Mouse (Mus musculus) kidney, postnatal 25 days (tissue): Measurements from ENCODE around the gene Adrb1.
"Not testable (repeated sequence)": the region's sequence is repeated elsewhere in the genome, so short reads cannot be mapped to it uniquely, and the experiment has no call there.

Experiments
- DNase-seq, 2 experiments: peaks; one replicate each; pipeline ENCODE4 v3.0.0; 2021; ENCODE audit warnings: mixed read lengths in 2 of 2

The Adrb1 gene

GRCm38 (mm10) chr19:56749343-56749742 is 27.3 kb downstream of the Adrb1 start:
- DNase-seq = peak in 1 of 2 experiments; percentile 53

GRCm38 (mm10) chr19:56750709-56751108 is 28.7 kb downstream of the Adrb1 start:
- no peak for DNase-seq

- not testable (repeated sequence) for DNase-seq
These were observed 32.5 kb downstream of the Adrb1 start for GRCm38 (mm10) chr19:56754456-56754855.

GRCm38 (mm10) chr19:56756412-56756811 is 34.4 kb downstream of the Adrb1 start:
- no peak for DNase-seq

- DNase-seq = no peak
These were observed 36.3 kb downstream of the Adrb1 start for GRCm38 (mm10) chr19:56758311-56758710.

- DNase-seq = no peak
These were observed 37.7 kb downstream of the Adrb1 start for GRCm38 (mm10) chr19:56759740-56760139.

- no peak for DNase-seq
These were observed 38.4 kb downstream of the Adrb1 start for GRCm38 (mm10) chr19:56760306-56760940.

- no peak for DNase-seq
These were observed 39.1 kb downstream of the Adrb1 start for GRCm38 (mm10) chr19:56761096-56761495.

- no peak for DNase-seq
These were observed 39.7 kb downstream of the Adrb1 start for GRCm38 (mm10) chr19:56761727-56762126.

- DNase-seq = no peak
These were observed 40.7 kb downstream of the Adrb1 start for GRCm38 (mm10) chr19:56762686-56763085.

GRCm38 (mm10) chr19:56769024-56769423 is 47.0 kb downstream of the Adrb1 start:
- no peak for DNase-seq

- DNase-seq = no peak
These were observed 50.2 kb downstream of the Adrb1 start for GRCm38 (mm10) chr19:56772158-56772557.

- no peak for DNase-seq
These were observed 51.5 kb downstream of the Adrb1 start for GRCm38 (mm10) chr19:56773393-56773971.

GRCm38 (mm10) chr19:56774408-56774962 is 52.5 kb downstream of the Adrb1 start:
- no peak for DNase-seq

GRCm38 (mm10) chr19:56774971-56775892 is 53.2 kb downstream of the Adrb1 start:
- no peak for DNase-seq

- no peak for DNase-seq
These were observed 54.1 kb downstream of the Adrb1 start for GRCm38 (mm10) chr19:56775893-56776718.

GRCm38 (mm10) chr19:56776719-56777382 is 54.9 kb downstream of the Adrb1 start:
- DNase-seq = peak; percentile 63 to 64

GRCm38 (mm10) chr19:56778532-56778931 is 56.5 kb downstream of the Adrb1 start:
- not testable (repeated sequence) for DNase-seq
